Mouse (Mus musculus) thymus, adult 2 months (tissue): ENCODE results near the gene Atg4b.

Experiments used
- CTCF ChIP-seq: fragments of 200-500 bp; IDR thresholded peaks from 2 replicates; pipeline ENCODE4 v1.5.1; 2012; ENCODE audit warnings: mild to moderate bottlenecking, control low read depth, low read length, moderate library complexity, borderline replicate concordance; ENCODE audit not compliant: control insufficient read depth, poor library complexity, insufficient read depth; ENCODE audit errors: extremely low read depth
- POLR2A ChIP-seq: fragments of 200-500 bp; IDR thresholded peaks from 2 replicates; pipeline ENCODE4 v1.6.1; 2012; ENCODE audit warnings: mild to moderate bottlenecking, low read length, control low read depth, moderate library complexity; ENCODE audit not compliant: control insufficient read depth, poor library complexity, insufficient read depth; ENCODE audit errors: extremely low read depth

GRCm38 (mm10) chr1:93751290-93751689 is at the start of gene Atg4b:
- TF ChIP-seq POLR2A (no peak), CTCF (no peak)
